Mouse (Mus musculus) ES-Bruce4 (cell line): Measurements from ENCODE around the gene Nos1.

Experiments used
- CTCF ChIP-seq: IDR thresholded peaks from one replicate; pipeline ENCODE4 v1.8.1; 2011; ENCODE audit warnings: low read depth, low read length
- POLR2A ChIP-seq: IDR thresholded peaks from one replicate; pipeline ENCODE4 v1.8.1; 2011; ENCODE audit warnings: low read length; ENCODE audit not compliant: insufficient read depth

DNA sequence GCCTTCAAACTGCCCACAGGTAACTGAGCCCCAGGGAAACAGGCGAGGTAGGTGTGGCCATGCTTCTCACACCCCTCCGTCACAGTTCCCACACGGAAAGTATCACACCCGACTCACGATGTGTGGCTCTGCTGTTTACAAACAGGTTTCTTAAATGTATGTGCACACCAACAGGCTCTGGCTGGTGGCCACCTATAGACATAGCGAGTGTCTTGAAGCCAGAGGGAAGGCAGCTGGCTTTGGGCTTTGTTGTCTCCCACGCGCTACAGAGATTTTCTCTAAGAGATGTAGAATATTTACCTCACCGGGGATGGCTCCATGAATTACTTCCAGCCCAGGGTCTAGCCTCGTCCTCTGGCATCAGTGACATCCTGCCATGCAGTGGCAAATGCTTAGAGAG lies 118.5 kb downstream of the Nos1 start:
- TF ChIP-seq CTCF: no peak
- TF ChIP-seq POLR2A: no peak
